Mouse (Mus musculus) lung, adult 2 months (tissue): ENCODE data around the gene Zfp276.

Experiments
- CTCF ChIP-seq: fragments of 200-500 bp; IDR thresholded peaks from 2 replicates; pipeline ENCODE4 v1.5.1; 2011; ENCODE audit warnings: mild to moderate bottlenecking, low read length, control low read depth; ENCODE audit not compliant: insufficient read depth
- POLR2A ChIP-seq: fragments of 200-500 bp; IDR thresholded peaks from 2 replicates; pipeline ENCODE4 v1.6.1; 2011; ENCODE audit warnings: low read depth, mild to moderate bottlenecking, control low read depth, low read length, borderline replicate concordance; ENCODE audit errors: extremely low read depth

GRCm38 (mm10) chr8:123213118-123213772 is 40.8 kb upstream of the Zfp276 start:
- no peak for TF ChIP-seq CTCF
- no peak for TF ChIP-seq POLR2A
